Mouse (Mus musculus) G1E (cell line): ENCODE measurements at regions not wholly inside any gene's neighbourhood (a gene's known extent, or its start where the extent isn't known, plus 50 kb on each side); places are given as distances from the start of the nearest gene placed in this dataset.

Source experiments
- CTCF ChIP-seq: IDR thresholded peaks from 2 replicates; pipeline ENCODE4 v1.5.1; 2012; ENCODE audit warnings: low read depth, low read length, inconsistent platforms, mixed read lengths
- GATA1 ChIP-seq: IDR thresholded peaks from 2 replicates; pipeline ENCODE4 v1.6.1; 2012; ENCODE audit warnings: borderline replicate concordance, low read length, inconsistent platforms, mixed read lengths
- GATA2 ChIP-seq: IDR thresholded peaks from 2 replicates; pipeline ENCODE4 v1.6.1; 2012; ENCODE audit warnings: low read depth, low read length, inconsistent platforms, borderline replicate concordance

DNA sequence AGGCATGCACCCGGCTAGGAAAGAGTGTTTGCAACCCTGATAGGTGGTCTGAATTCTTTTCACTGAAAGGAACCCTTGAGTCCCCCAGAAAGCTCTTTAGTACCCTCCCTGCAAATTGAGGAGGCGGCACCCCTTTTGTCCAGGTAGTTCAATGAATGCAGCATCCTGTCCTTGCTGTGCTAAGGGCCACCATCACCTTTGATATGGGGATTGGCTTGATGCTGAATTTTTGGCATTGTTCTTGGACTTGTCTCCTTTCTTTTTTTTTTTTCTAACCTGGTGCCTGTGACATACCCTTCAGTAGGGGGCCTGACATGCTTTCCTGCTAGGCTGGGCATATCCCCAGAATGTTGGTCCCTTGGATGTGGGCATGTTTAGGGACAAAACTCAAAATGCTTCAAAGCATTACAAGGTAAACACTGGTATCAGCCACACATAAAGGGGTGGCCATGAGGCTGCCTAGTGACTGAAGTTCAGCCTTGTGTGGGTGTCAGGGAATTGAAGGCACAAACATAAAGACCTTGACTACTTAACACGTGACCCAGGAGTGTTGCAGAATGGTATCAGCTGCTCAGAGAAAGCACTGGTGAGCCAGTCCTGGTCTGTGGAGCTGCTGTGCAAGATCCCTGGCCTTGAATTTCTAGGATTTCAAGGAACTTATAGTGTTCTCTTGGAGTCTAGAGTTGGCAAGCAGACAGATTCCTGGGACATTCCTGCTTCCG is 183.6 kb downstream of the Tex29 start:
- no peak for TF ChIP-seq GATA2
- no peak for TF ChIP-seq CTCF
- TF ChIP-seq GATA1: no peak
